In genomic region chr11:116827534-116828165, GRCm38 (mm10) we compare ENCODE assay signal across 8 mouse cellular contexts. TPM values are rescaled to one million over a fixed set of nuclear protein-coding genes. Genes with fewer than 3 reads are reported as not detected.
DNase-seq lines count a peak whose midpoint lies in the region; ATAC-seq lines count a peak whose summit lies in the region.

Gene Mxra7, minus strand, starts transcription at chr11:116828046.

- peak within 1 kb of the TSS; percentile 81 for H3K4me3 ChIP-seq in hindbrain, embryonic 11.5 days (ENCODE audit: low read depth, low read length)

- H3K27me3 ChIP-seq in hindbrain, embryonic 11.5 days (ENCODE audit: control insufficient read depth, insufficient read depth, low read length): no peaks in the 10 kb centered on the region

- peak; percentile 68 for DNase-seq in R1 (ENCODE audit: low read depth, low spot score)
- peak; percentile 70 to 85 for DNase-seq in cerebellum, adult 18-20 months
- DNase-seq in frontal cortex, adult 2 months (ENCODE audit: extremely low spot score in 1 of 2, low spot score in 1 of 2): peak in 1 of 2 experiments; percentile 58
- peak; percentile 88 for DNase-seq in hindbrain, embryonic 11.5 days (ENCODE audit: low spot score)
- DNase-seq in left cerebral cortex, adult 8-10 months (ENCODE audit: low spot score in 2 of 2): peak in 1 of 2 experiments; percentile 42
- DNase-seq in right cerebral cortex, postnatal 4 days: peak; percentile 72

- H3K9ac ChIP-seq in hindbrain, embryonic 11.5 days (ENCODE audit: low read depth, low read length): peak within 1 kb of the TSS; percentile 91

- H3K27ac ChIP-seq in hindbrain, embryonic 11.5 days (ENCODE audit: low read depth, low read length): peak within 1 kb of the TSS; percentile 91

- no peaks in the 10 kb centered on the region for H3K36me3 ChIP-seq in hindbrain, embryonic 11.5 days (ENCODE audit: control insufficient read depth, insufficient read depth, low read length)

- peak; percentile 52 for ATAC-seq in hindbrain, embryonic 11.5 days (ENCODE audit: low FRiP score)
- peak; percentile 82 for ATAC-seq in megakaryocyte, adult 5-6 weeks (ENCODE audit: poor library complexity, severe bottlenecking)
- ATAC-seq in activated CD4-positive, CD25-positive, alpha-beta regulatory T cell, adult 4 months: no peak

- H3K9me3 ChIP-seq in hindbrain, embryonic 11.5 days (ENCODE audit: control insufficient read depth, low read length): no peaks in the 10 kb centered on the region

- peak within 1 kb of the TSS; percentile 80 for H3K4me2 ChIP-seq in hindbrain, embryonic 11.5 days (replicated peaks; ENCODE audit: low read depth, low read length)

- H3K4me1 ChIP-seq in hindbrain, embryonic 11.5 days (replicated peaks; ENCODE audit: control insufficient read depth, insufficient read depth, low read length): peaks cover 5% of the 10 kb centered on the region

- WGBS in hindbrain, embryonic 11.5 days: under 1% methylated on average over 71 of the region's 71 CpGs

RNA-seq across cellular contexts. Expression of gene Mxra7, which starts in this region (rescaled TPM):
- 13.1 and 16.8 TPM in 2 replicates for polyA plus RNA-seq in frontal cortex, adult 2 months (2012; rRNA removed)
- 57.9 and 61.8 TPM in 2 replicates for polyA plus RNA-seq in hindbrain, embryonic 11.5 days (2014; fragmentation: Nextera tagmentation; extraction: Ambion mirVana)
- 10 to 100 TPM; 20.0 to 23.0 (median 22.2) TPM for total RNA-seq in left cerebral cortex, adult 8-10 months (2022)
- total RNA-seq in megakaryocyte, adult 5-6 weeks (2015): 0.55 TPM in 1 of 2 replicates, not detected in the other
- total RNA-seq in megakaryocyte, adult 5-6 weeks (2017): 0.33 TPM in 1 of 2 replicates, not detected in the other
- polyA plus RNA-seq in activated CD4-positive, CD25-positive, alpha-beta regulatory T cell, adult 4 months (2017; shearing (Covaris generic)): not detected

Comparison
In these comparisons a context has a peak if more than half of its experiments do, and no peak if none do; other contexts are left out.
1. RNA of gene Mxra7 (total RNA-seq): 20.0 to 23.0 TPM in left cerebral cortex, adult 8-10 months; 0.33 to 0.55 TPM in megakaryocyte, adult 5-6 weeks; every median in the first group is over 10 times any median in the second.
2. RNA of gene Mxra7 (polyA plus RNA-seq): 57.9 to 61.8 TPM in hindbrain, embryonic 11.5 days and 13.1 to 16.8 TPM in frontal cortex, adult 2 months; not detected in activated CD4-positive, CD25-positive, alpha-beta regulatory T cell, adult 4 months; every median in the first group is over 10 times any median in the second.
3. Peak in ATAC-seq in megakaryocyte, adult 5-6 weeks; RNA of the gene not detected or under 1 TPM.